Mouse (Mus musculus) hindbrain, embryonic 13.5 days (tissue): Measurements from ENCODE around the gene Eya4. TPM values are rescaled to one million over a fixed set of nuclear protein-coding genes. Genes with fewer than 3 reads are reported as not detected.

Experiments used
- ATAC-seq: fragments of 200-750 bp; cut with Nextera tagmentation; 2 replicates; pipeline ENCODE4 v1.8.0; 2017; ENCODE audit warnings: moderate TSS enrichment; ENCODE audit not compliant: low FRiP score
- H3K27ac ChIP-seq: fragments of 300-500 bp; sonication (generic); 2 replicates; pipeline ENCODE4 v1.5.1; 2015; ENCODE audit warnings: inconsistent platforms, mild to moderate bottlenecking, moderate library complexity
- H3K27me3 ChIP-seq: fragments of 300-500 bp; sonication (generic); 2 replicates; pipeline ENCODE4 v1.6.1; 2015; ENCODE audit warnings: mild to moderate bottlenecking, inconsistent platforms
- H3K36me3 ChIP-seq: fragments of 300-500 bp; sonication (generic); 2 replicates; pipeline ENCODE4 v1.6.1; 2015; ENCODE audit warnings: mild to moderate bottlenecking, inconsistent platforms
- H3K4me1 ChIP-seq: fragments of 300-500 bp; sonication (generic); replicated peaks from 2 replicates; pipeline ENCODE4 v1.6.1; 2015; ENCODE audit warnings: inconsistent platforms
- H3K4me2 ChIP-seq: fragments of 300-500 bp; sonication (generic); 2 replicates; pipeline ENCODE4 v1.6.1; 2015; ENCODE audit warnings: inconsistent platforms, mild to moderate bottlenecking, moderate library complexity
- H3K4me3 ChIP-seq: fragments of 300-500 bp; sonication (generic); 2 replicates; pipeline ENCODE4 v1.5.1; 2015; ENCODE audit warnings: mild to moderate bottlenecking, inconsistent platforms
- H3K9ac ChIP-seq: fragments of 300-500 bp; sonication (generic); 2 replicates; pipeline ENCODE4 v1.6.1; 2015; ENCODE audit warnings: mild to moderate bottlenecking, inconsistent platforms
- H3K9me3 ChIP-seq: fragments of 300-500 bp; sonication (generic); 2 replicates; pipeline ENCODE4 v1.6.1; 2016; ENCODE audit warnings: inconsistent platforms
- WGBS: fragments of 180-500 bp; shearing (Covaris S2); methylation state at CpG from one replicate; pipeline ENCODE4 v1.1.7; 2015; 5-methylcytosine and 5-hydroxymethylcytosine counted together
- polyA plus RNA-seq: library from polyadenylated mRNA; unstranded; fragments of >200 nt; fragmentation: Nextera tagmentation; extraction: Ambion mirVana; gene quantifications from 2 replicates; pipeline ENCODE4 v1.2.1, GENCODE M21; 2015

Gene Eya4
- polyA plus RNA-seq, 1 experiment from 2014 or later = 1.2 TPM

- Histone ChIP-seq H3K27me3 (no peaks in the 10 kb centered on the region), H3K36me3 (no peaks in the 10 kb centered on the region), H3K9me3 (no peaks in the 10 kb centered on the region), H3K27ac (no peak overlapping the region), H3K4me2 (no peak overlapping the region), H3K9ac (no peak overlapping the region), H3K4me1 (no peaks in the 10 kb centered on the region), H3K4me3 (no peak overlapping the region)
- peak; percentile 72 for ATAC-seq
- 38% methylated on average over 24 of the region's 24 CpGs for whole genome bisulfite sequencing
Observed at GRCm38 (mm10) chr10:23080749-23081547, 269.6 kb downstream of the Eya4 start.

DNA sequence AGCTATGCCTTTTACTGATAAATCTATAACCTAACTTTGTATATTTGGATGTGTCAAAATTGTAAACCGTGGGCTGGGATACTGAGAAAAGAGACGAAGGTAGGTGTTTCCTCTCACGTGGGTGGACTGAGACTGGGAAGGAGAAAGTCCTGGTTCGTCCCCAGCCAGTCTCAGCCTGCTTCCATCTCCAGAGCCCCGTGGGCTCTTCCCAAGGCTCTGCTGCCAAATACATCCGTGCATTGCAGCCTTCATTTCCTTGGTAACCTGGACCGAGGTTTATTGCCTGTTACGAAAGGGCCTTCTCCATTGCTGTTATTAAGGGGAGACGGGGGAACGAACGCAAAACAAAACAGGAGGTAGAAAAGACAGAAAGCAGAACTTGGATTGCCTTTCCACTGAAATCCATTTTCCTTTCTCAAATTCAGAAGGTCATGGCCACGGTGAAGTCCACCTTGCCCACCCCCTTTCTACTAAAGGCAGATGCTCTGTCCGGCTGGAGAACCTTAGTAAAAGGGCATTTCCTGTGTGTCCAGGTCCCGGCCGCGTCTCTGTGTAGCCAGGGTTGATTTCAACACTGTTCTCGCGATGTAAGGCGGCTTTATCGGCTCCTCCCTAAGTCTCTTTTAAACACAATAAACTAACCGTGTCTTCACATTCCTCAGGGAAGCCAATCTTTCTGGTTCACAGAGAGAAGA is 273.7 kb downstream of the Eya4 start:
- Histone ChIP-seq H3K36me3 (no peaks in the 10 kb centered on the region), H3K4me2 (peak overlapping the region; percentile 15; the same call in 1 of the 2 replicates), H3K9ac (no peak overlapping the region; the same call in 1 of the 2 replicates), H3K4me3 (no peak overlapping the region), H3K4me1 (no peaks in the 10 kb centered on the region), H3K27ac (no peak overlapping the region), H3K27me3 (no peaks in the 10 kb centered on the region), H3K9me3 (no peaks in the 10 kb centered on the region)
- WGBS = 73% methylated on average over 21 of the region's 21 CpGs
- ATAC-seq = no peak

DNA sequence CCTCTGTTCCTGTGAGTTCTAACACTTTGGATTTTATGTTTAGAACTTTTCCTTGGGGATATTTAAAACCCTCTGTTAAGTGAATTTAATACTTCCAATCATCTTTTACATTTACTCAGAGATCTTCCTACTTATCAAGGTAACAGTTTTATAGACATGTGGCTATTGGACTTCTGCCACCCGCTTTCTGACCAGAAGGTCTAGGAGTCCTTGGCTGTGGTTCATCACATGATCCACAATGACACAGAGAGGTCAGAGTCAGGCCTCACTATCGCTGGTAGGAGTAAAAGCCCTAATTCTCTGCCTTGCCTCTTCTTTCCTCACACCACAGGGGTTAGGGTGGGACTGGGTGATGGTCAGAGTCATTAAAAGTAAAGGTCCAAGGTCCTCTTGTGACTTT is 277.2 kb downstream of the Eya4 start:
- no peaks in the 10 kb centered on the region for H3K27me3 ChIP-seq
- H3K36me3 ChIP-seq = no peaks in the 10 kb centered on the region
- no peak overlapping the region for H3K9ac ChIP-seq
- ATAC-seq = no peak
- H3K4me3 ChIP-seq = no peak overlapping the region
- H3K4me1 ChIP-seq = no peaks in the 10 kb centered on the region
- no peaks in the 10 kb centered on the region for H3K9me3 ChIP-seq
- no peak overlapping the region for H3K4me2 ChIP-seq
- no peak overlapping the region for H3K27ac ChIP-seq
- WGBS = 77% methylated on average over 2 of the region's 2 CpGs

- H3K27ac ChIP-seq = no peak overlapping the region
- H3K9ac ChIP-seq = no peak overlapping the region
- 61% methylated on average over 6 of the region's 6 CpGs for WGBS
- no peaks in the 10 kb centered on the region for H3K27me3 ChIP-seq
- no peaks in the 10 kb centered on the region for H3K4me1 ChIP-seq
- H3K9me3 ChIP-seq = no peaks in the 10 kb centered on the region
- no peaks in the 10 kb centered on the region for H3K36me3 ChIP-seq
- no peak for ATAC-seq
- H3K4me2 ChIP-seq = no peak overlapping the region
- no peak overlapping the region for H3K4me3 ChIP-seq
Observed at GRCm38 (mm10) chr10:23063637-23064036, 286.9 kb downstream of the Eya4 start.

- Histone ChIP-seq H3K36me3 (no peaks in the 10 kb centered on the region), H3K9ac (no peak overlapping the region), H3K4me2 (no peak overlapping the region), H3K27ac (no peak overlapping the region), H3K27me3 (no peaks in the 10 kb centered on the region), H3K4me1 (no peaks in the 10 kb centered on the region), H3K9me3 (no peaks in the 10 kb centered on the region), H3K4me3 (no peak overlapping the region)
- WGBS = 88% methylated on average over 5 of the region's 5 CpGs
- no peak for ATAC-seq
Observed at GRCm38 (mm10) chr10:23062719-23063118, 287.9 kb downstream of the Eya4 start.

- no peak overlapping the region for H3K9ac ChIP-seq
- H3K4me2 ChIP-seq = no peak overlapping the region
- 79% methylated on average over 3 of the region's 3 CpGs for WGBS
- H3K27ac ChIP-seq = no peak overlapping the region
- no peaks in the 10 kb centered on the region for H3K36me3 ChIP-seq
- no peaks in the 10 kb centered on the region for H3K9me3 ChIP-seq
- no peak for ATAC-seq
- no peaks in the 10 kb centered on the region for H3K27me3 ChIP-seq
- H3K4me1 ChIP-seq = no peaks in the 10 kb centered on the region
- no peak overlapping the region for H3K4me3 ChIP-seq
Observed at GRCm38 (mm10) chr10:23060694-23061060, 289.9 kb downstream of the Eya4 start.

DNA sequence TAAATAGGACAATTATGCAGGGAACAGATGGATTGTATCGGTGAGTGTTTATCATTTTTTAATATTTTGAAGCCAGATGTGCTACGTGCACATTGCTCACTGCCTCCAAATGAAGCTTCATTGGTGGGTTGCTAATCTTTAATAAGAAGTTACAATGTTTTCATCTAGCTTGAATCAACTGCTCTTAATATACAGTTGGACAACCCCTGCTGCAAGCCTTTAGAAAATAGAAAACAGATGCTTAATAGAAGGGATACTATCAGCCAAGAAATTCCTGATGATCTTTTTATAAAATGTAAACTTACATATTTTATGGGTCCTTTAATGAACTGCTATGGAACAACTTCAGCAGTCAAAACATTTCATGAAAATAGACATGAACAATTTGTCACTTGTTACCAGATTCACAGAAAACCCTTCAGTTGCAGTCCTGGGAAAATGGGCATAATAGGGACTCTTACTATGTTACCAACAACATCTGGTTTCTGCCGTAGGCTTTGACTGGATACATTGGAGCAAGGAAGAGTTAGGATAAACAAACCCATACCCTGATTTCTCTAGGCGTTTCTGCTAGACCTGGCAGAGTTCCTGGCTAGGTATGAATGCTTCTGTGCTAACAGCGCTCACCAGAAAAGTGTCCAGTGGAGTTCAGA is 290.4 kb downstream of the Eya4 start:
- H3K9me3 ChIP-seq = no peaks in the 10 kb centered on the region
- H3K27ac ChIP-seq = no peak overlapping the region
- H3K36me3 ChIP-seq = no peaks in the 10 kb centered on the region
- H3K4me1 ChIP-seq = no peaks in the 10 kb centered on the region
- no peak overlapping the region for H3K4me2 ChIP-seq
- H3K4me3 ChIP-seq = no peak overlapping the region
- no peak overlapping the region for H3K9ac ChIP-seq
- no peak for ATAC-seq
- 81% methylated on average over 5 of the region's 5 CpGs for WGBS
- H3K27me3 ChIP-seq = no peaks in the 10 kb centered on the region

GRCm38 (mm10) chr10:23053379-23053915 is 297.1 kb downstream of the Eya4 start:
- Histone ChIP-seq H3K36me3 (no peaks in the 10 kb centered on the region), H3K4me1 (no peaks in the 10 kb centered on the region)

More at GRCm38 (mm10) chr10:23053379-23053915, 297.1 kb downstream of the Eya4 start:
- 84% methylated on average over 8 of the region's 8 CpGs for WGBS
- H3K9ac ChIP-seq = no peak overlapping the region
- no peaks in the 10 kb centered on the region for H3K9me3 ChIP-seq
- no peak overlapping the region for H3K4me2 ChIP-seq
- ATAC-seq = no peak
- no peak overlapping the region for H3K27ac ChIP-seq
- H3K27me3 ChIP-seq = no peaks in the 10 kb centered on the region
- no peak overlapping the region for H3K4me3 ChIP-seq
